Mouse (Mus musculus) adrenal gland, postnatal 0 days (tissue): ENCODE results near the gene Trip11. TPM values are rescaled to one million over a fixed set of nuclear protein-coding genes. Genes with fewer than 3 reads are reported as not detected.

Experiments used
- polyA plus RNA-seq: library from polyadenylated mRNA; unstranded; fragments of >200 nt; fragmentation: Nextera tagmentation; extraction: Ambion mirVana; gene quantifications from 2 replicates; pipeline ENCODE4 v1.2.1, GENCODE M21; 2015

The Trip11 gene
- 13.7 and 22.9 TPM in 2 replicates for polyA plus RNA-seq

GRCm38 (mm10) chr12:101912626-101913490, at the start of gene Trip11:
Trip11 (minus strand) TSS chr12:101913267.

GRCm38 (mm10) chr12:101957942-101958544, 45.0 kb upstream of the Trip11 start, which contains the start of gene Atxn3:
Atxn3 (minus strand) TSS chr12:101958246.

GRCm38 (mm10) chr12:101818608-101819370, 94.3 kb downstream of the Trip11 start, which contains the start of gene Fbln5:
Fbln5 (minus strand) TSS chr12:101819055.

Other genes starting within 250 kb of the Trip11 start
- gene Tc2n, start 194.7 kb downstream of the Trip11 start, polyA plus RNA-seq: 0.83 and 1.3 TPM in 2 replicates
- 66.9 and 90.5 TPM in 2 replicates for gene Fbln5, start 94.2 kb downstream of the Trip11 start, polyA plus RNA-seq
- gene Atxn3, start 45.0 kb upstream of the Trip11 start, polyA plus RNA-seq: 9.6 and 10.9 TPM in 2 replicates
- gene Cpsf2, start 62.7 kb upstream of the Trip11 start, polyA plus RNA-seq: 13.9 and 20.7 TPM in 2 replicates
- 0.08 and 0.19 TPM in 2 replicates for gene Slc24a4, start 215.5 kb upstream of the Trip11 start, polyA plus RNA-seq